Mouse (Mus musculus) heart, embryonic 16.5 days (tissue): Measurements from ENCODE around the gene Samt4. TPM values are rescaled to one million over a fixed set of nuclear protein-coding genes. Genes with fewer than 3 reads are reported as not detected.
"Not testable (repeated sequence)": the region's sequence is repeated elsewhere in the genome, so short reads cannot be mapped to it uniquely, and the experiment has no call there.

ENCODE experiments used
- ATAC-seq: fragments of 200-750 bp; cut with Nextera tagmentation; replicated peaks from 2 replicates; pipeline ENCODE4 v1.8.0; 2017; ENCODE audit warnings: moderate number of reproducible peaks; ENCODE audit not compliant: insufficient read depth, low FRiP score; ENCODE audit errors: extremely low read depth
- H3K27ac ChIP-seq: fragments of 300-500 bp; sonication (generic); 2 replicates; pipeline ENCODE4 v1.5.1; 2014; ENCODE audit warnings: mild to moderate bottlenecking, low read length, control low read depth, moderate library complexity
- H3K27me3 ChIP-seq: fragments of 300-500 bp; sonication (generic); 2 replicates; pipeline ENCODE4 v1.6.1; 2014; ENCODE audit warnings: low read length, mixed read lengths; ENCODE audit not compliant: control insufficient read depth, insufficient read depth
- H3K36me3 ChIP-seq: fragments of 300-500 bp; sonication (generic); 2 replicates; pipeline ENCODE4 v1.6.1; 2014; ENCODE audit not compliant: control insufficient read depth, insufficient read depth
- H3K4me1 ChIP-seq: fragments of 300-500 bp; sonication (generic); 2 replicates; pipeline ENCODE4 v1.6.1; 2014; ENCODE audit warnings: low read length, mixed read lengths; ENCODE audit not compliant: control insufficient read depth, insufficient read depth
- H3K4me2 ChIP-seq: fragments of 300-500 bp; sonication (generic); 2 replicates; pipeline ENCODE4 v1.6.1; 2014; ENCODE audit warnings: low read depth, mild to moderate bottlenecking, control low read depth, low read length
- H3K4me3 ChIP-seq: fragments of 300-500 bp; sonication (generic); 2 replicates; pipeline ENCODE4 v1.5.1; 2014; ENCODE audit warnings: mild to moderate bottlenecking, control low read depth, low read length
- H3K9ac ChIP-seq: fragments of 300-500 bp; sonication (generic); 2 replicates; pipeline ENCODE4 v1.6.1; 2014; ENCODE audit warnings: low read length, control low read depth
- H3K9me3 ChIP-seq: fragments of 300-500 bp; sonication (generic); replicated peaks from 2 replicates; pipeline ENCODE4 v1.6.1; 2016; ENCODE audit warnings: low read length; ENCODE audit not compliant: control insufficient read depth
- WGBS: fragments of 180-500 bp; shearing (Covaris S2); extraction: QIAGEN DNeasy Blood & Tissue Kit; methylation state at CpG from one replicate; pipeline ENCODE4 v1.1.7; 2014; 5-methylcytosine and 5-hydroxymethylcytosine counted together
- polyA plus RNA-seq: library from polyadenylated mRNA; unstranded; fragments of >200 nt; fragmentation: Nextera tagmentation; extraction: Ambion mirVana; gene quantifications from 2 replicates; pipeline ENCODE4 v1.2.1, GENCODE M21; 2015

Samt4 gene
- not detected in 2 replicates for polyA plus RNA-seq

GRCm38 (mm10) chrX:154481702-154482101, at the start of gene Samt4:
Samt4 (plus strand) TSS chrX:154482002.
- H3K9ac ChIP-seq: no peak within 1 kb of the TSS
- H3K36me3 ChIP-seq: no peaks in the 10 kb centered on the region
- no peak within 1 kb of the TSS for H3K27ac ChIP-seq
- ATAC-seq: no peak
- peaks cover 2% of the 10 kb centered on the region; the same call in 1 of the 2 replicates for H3K9me3 ChIP-seq
- H3K4me1 ChIP-seq: no peaks in the 10 kb centered on the region
- no peak within 1 kb of the TSS for H3K4me2 ChIP-seq
- no peak within 1 kb of the TSS for H3K4me3 ChIP-seq
- no peaks in the 10 kb centered on the region for H3K27me3 ChIP-seq

- ATAC-seq, H3K9ac ChIP-seq, H3K27me3 ChIP-seq: not testable (repeated sequence)
Measured at GRCm38 (mm10) chrX:154443696-154444095, 38.1 kb upstream of the Samt4 start.

GRCm38 (mm10) chrX:154468386-154468785, 13.4 kb upstream of the Samt4 start:
- not testable (repeated sequence) for H3K27ac ChIP-seq, H3K4me2 ChIP-seq, H3K9ac ChIP-seq, H3K36me3 ChIP-seq, ATAC-seq, H3K4me1 ChIP-seq, H3K27me3 ChIP-seq, H3K9me3 ChIP-seq, H3K4me3 ChIP-seq
- WGBS: 52% methylated on average over 3 of the region's 3 CpGs

More at GRCm38 (mm10) chrX:154443696-154444095, 38.1 kb upstream of the Samt4 start:
- H3K4me2 ChIP-seq, H3K9me3 ChIP-seq, H3K4me3 ChIP-seq, H3K27ac ChIP-seq, H3K36me3 ChIP-seq, H3K4me1 ChIP-seq: not testable (repeated sequence)

Other genes with a start within 250 kb of the Samt4 start
- not detected in 2 replicates for gene 4930524N10Rik, start 138.6 kb upstream of the Samt4 start, polyA plus RNA-seq
- not detected in 2 replicates for gene Samt2, start 97.4 kb downstream of the Samt4 start, polyA plus RNA-seq